Mouse (Mus musculus) embryonic fibroblast, embryonic 13.5 days (primary cell): ENCODE measurements around the gene Hist1h2bj.

ENCODE experiments used
- CTCF ChIP-seq: IDR thresholded peaks from 2 replicates; pipeline ENCODE4 v1.5.1; 2011; ENCODE audit warnings: mild to moderate bottlenecking, control low read depth, low read length, moderate library complexity, borderline replicate concordance; ENCODE audit not compliant: insufficient read depth
- POLR2A ChIP-seq: IDR thresholded peaks from 2 replicates; pipeline ENCODE4 v1.6.1; 2011; ENCODE audit warnings: low read depth, mild to moderate bottlenecking, control low read depth, low read length, moderate library complexity

DNA sequence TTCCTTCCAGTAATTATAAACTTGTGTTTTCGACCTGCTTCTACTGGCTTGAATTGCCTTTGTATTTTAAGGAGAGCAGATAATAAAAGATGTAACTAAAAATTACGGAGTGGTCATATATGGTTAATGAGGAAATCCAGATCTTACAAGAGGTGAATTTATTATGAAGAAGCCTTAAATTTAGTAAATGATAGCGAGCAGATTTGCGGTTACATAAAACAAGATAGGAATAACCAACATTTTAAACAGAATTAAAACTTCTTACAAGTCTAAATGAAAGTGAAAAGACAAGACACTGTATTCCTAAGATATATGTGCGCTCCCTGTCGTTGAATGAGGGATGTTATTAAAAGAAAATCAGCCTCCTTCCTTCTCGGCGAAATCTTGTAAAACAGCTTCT lies 48.1 kb upstream of the Hist1h2bj start:
- TF ChIP-seq CTCF, result no peak
- no peak for TF ChIP-seq POLR2A
